Mouse (Mus musculus) olfactory bulb, adult 2 months (tissue): ENCODE results near the gene Ppp1r14d.

Experiments used
- CTCF ChIP-seq: fragments of 200-500 bp; IDR thresholded peaks from 2 replicates; pipeline ENCODE4 v1.5.1; 2012; ENCODE audit warnings: low read depth, mild to moderate bottlenecking, low read length, moderate library complexity; ENCODE audit not compliant: insufficient read depth
- POLR2A ChIP-seq: fragments of 200-500 bp; IDR thresholded peaks from 2 replicates; pipeline ENCODE4 v1.6.1; 2012; ENCODE audit warnings: mild to moderate bottlenecking, low read depth, low read length, moderate library complexity; ENCODE audit not compliant: insufficient read depth

- TF ChIP-seq POLR2A (no peak), CTCF (no peak)
Measured at GRCm38 (mm10) chr2:119198049-119198448, 31.7 kb downstream of the Ppp1r14d start.
